Mouse (Mus musculus): ENCODE results near the gene Notch1. TPM values are rescaled to one million over a fixed set of nuclear protein-coding genes. Genes with fewer than 3 reads are reported as not detected.

The Notch1 gene
- total and polyA plus RNA-seq, 2 experiments from 2014 or later: 5.7 to 54.0 TPM

DNA sequence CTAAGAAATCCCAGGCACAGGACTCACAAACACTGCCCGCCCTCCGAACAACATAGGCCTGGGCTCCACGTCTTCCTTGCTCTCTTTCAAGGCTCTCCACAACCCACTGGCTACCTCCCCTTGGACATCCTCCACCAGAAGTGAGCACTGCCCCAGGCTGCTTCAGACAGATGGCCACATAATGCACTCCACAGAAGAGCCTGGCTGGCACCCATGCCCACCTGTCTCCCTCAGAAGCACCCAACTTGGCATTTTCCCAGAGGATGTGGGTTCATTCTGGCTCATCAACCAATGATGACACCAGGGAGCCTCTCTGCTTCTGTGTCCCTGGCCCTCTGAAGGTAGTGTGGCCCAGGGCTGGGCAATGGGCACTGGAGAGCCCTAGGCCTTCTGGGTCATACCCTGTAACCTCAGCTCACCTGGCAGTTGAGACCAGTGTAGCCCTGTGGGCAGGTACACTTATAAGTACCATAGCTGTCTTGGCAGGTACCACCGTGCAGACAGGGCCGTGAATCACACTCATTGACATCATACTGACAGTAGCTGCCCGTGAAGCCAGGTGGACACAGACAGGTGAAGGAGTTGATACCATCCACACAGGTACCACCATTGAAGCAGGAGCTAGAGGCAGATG lies 44.7 kb downstream of the Notch1 start:
- DNase-seq (ENCODE audit: low spot score): no peak
- TF ChIP-seq CTCF (IDR thresholded peaks at IDR 0.05; ENCODE audit: low read depth) (no peak), EP300 (IDR thresholded peaks at IDR 0.05; ENCODE audit: low read depth) (no peak)
- Histone ChIP-seq H3K9ac (replicated peaks; ENCODE audit: low read depth, low read length) (no peak overlapping the region), H3K4me3 (ENCODE audit: low read depth, low read length) (no peak overlapping the region), H3K36me3 (replicated peaks; ENCODE audit: control insufficient read depth, insufficient read depth, low read length) (peaks cover 87% of the 10 kb centered on the region), H3K4me1 (ENCODE audit: control insufficient read depth, insufficient read depth) (0 out of 2 replicates have a peak, but pooled peaks cover 4% of the 10 kb centered on the region), H3K9me3 (replicated peaks; ENCODE audit: control insufficient read depth, low read length) (no peaks in the 10 kb centered on the region), H3K4me2 (ENCODE audit: low read depth, low read length) (no peak overlapping the region), H3K27me3 (ENCODE audit: control insufficient read depth, insufficient read depth, low read length) (no peaks in the 10 kb centered on the region), H3K27ac (ENCODE audit: low read depth) (no peak overlapping the region)
- no peak for ATAC-seq (ENCODE audit: insufficient read depth, low read depth)
- 83% methylated on average over 6 of the region's 6 CpGs for WGBS

DNA sequence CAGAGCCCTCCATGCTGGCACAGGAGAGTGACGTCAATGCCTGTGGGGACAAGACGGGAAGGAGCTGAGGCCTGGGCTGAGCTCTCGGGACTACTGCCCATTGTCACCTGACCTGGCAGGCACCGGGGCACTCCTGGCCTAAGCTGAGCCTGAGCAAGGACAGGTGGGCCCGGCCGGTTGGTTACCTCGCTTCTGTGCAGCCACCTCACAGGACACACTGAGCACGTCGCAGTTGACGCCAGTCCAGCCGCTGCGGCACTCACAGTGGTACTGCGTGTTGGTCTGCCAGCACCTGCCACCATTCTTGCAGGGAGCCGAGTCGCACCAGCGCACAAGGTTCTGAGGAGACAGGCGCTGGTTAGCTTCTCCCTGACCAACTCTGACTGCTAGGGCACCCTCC lies 45.5 kb downstream of the Notch1 start:
- H3K4me3 ChIP-seq (ENCODE audit: low read depth, low read length): no peak overlapping the region
- DNase-seq (ENCODE audit: low spot score) (no peak), ATAC-seq (ENCODE audit: insufficient read depth, low read depth) (no peak)
- no peaks in the 10 kb centered on the region for H3K9me3 ChIP-seq (replicated peaks; ENCODE audit: control insufficient read depth, low read length)
- TF ChIP-seq EP300 (IDR thresholded peaks at IDR 0.05; ENCODE audit: low read depth) (no peak), CTCF (IDR thresholded peaks at IDR 0.05; ENCODE audit: low read depth) (no peak)
- 88% methylated on average over 17 of the region's 17 CpGs for WGBS
- H3K27me3 ChIP-seq (ENCODE audit: control insufficient read depth, insufficient read depth, low read length): no peaks in the 10 kb centered on the region
- H3K9ac ChIP-seq (replicated peaks; ENCODE audit: low read depth, low read length): no peak overlapping the region
- 0 out of 2 replicates have a peak, but pooled peaks cover 4% of the 10 kb centered on the region for H3K4me1 ChIP-seq (ENCODE audit: control insufficient read depth, insufficient read depth)
- H3K27ac ChIP-seq (ENCODE audit: low read depth): no peak overlapping the region
- H3K4me2 ChIP-seq (ENCODE audit: low read depth, low read length): no peak overlapping the region
- peaks cover 86% of the 10 kb centered on the region for H3K36me3 ChIP-seq (replicated peaks; ENCODE audit: control insufficient read depth, insufficient read depth, low read length)

DNA sequence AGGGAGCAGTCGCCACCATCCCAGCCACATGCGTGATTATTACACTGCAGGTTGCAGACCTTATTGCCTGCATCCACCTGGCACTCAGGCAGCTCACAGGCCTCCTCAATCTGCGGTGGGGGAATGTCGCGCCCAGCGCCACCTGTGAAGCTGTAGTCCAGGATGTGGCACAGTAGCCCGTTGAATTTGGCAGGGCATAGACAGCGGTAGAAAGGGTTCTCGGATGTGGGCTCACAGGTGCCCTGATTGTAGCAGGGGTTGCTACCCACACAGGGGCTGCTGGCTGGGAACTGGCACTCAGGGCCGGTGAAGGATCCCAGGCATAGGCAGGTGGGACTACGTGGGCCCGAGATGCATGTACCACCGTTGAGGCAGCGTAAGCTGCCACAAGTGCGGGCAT lies 48.1 kb downstream of the Notch1 start:
- Histone ChIP-seq H3K27me3 (ENCODE audit: control insufficient read depth, insufficient read depth, low read length) (no peaks in the 10 kb centered on the region), H3K27ac (ENCODE audit: low read depth) (no peak overlapping the region), H3K4me1 (ENCODE audit: control insufficient read depth, insufficient read depth) (no peaks in the 10 kb centered on the region), H3K9me3 (replicated peaks; ENCODE audit: control insufficient read depth, low read length) (no peaks in the 10 kb centered on the region), H3K4me2 (ENCODE audit: low read depth, low read length) (no peak overlapping the region), H3K4me3 (ENCODE audit: low read depth, low read length) (no peak overlapping the region), H3K9ac (replicated peaks; ENCODE audit: low read depth, low read length) (no peak overlapping the region), H3K36me3 (replicated peaks; ENCODE audit: control insufficient read depth, insufficient read depth, low read length) (peaks cover 92% of the 10 kb centered on the region)
- DNase-seq (ENCODE audit: low spot score) (no peak), ATAC-seq (ENCODE audit: insufficient read depth, low read depth) (no peak)
- no peak for TF ChIP-seq CTCF (IDR thresholded peaks at IDR 0.05; ENCODE audit: low read depth)
- WGBS: 93% methylated on average over 15 of the region's 15 CpGs

DNA sequence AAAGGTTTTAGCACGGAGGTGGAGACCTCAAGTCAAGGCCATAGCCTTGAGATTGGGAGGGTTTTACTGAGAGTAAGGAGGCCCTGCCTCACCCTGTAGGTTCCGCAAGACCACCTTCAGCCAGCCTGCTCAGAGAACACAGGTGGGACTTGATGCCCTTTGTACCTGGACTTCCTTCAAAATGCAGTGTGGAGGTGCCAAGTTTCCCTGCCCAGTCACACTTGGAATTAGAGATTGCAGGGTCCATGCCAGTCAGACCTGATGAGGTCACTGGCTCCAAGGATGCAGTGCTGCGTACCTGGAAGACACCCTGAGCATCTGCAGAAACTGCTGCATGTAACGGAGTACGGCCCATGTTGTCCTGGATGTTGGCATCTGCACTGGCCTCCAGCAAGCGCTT lies 53.1 kb downstream of the Notch1 start:
- TF ChIP-seq EP300 (IDR thresholded peaks at IDR 0.05; ENCODE audit: low read depth): no peak
- Histone ChIP-seq H3K9me3 (replicated peaks; ENCODE audit: control insufficient read depth, low read length) (no peaks in the 10 kb centered on the region), H3K9ac (replicated peaks; ENCODE audit: low read depth, low read length) (no peak overlapping the region), H3K27ac (ENCODE audit: low read depth) (no peak overlapping the region), H3K4me3 (ENCODE audit: low read depth, low read length) (no peak overlapping the region), H3K4me1 (ENCODE audit: control insufficient read depth, insufficient read depth) (no peaks in the 10 kb centered on the region), H3K36me3 (replicated peaks; ENCODE audit: control insufficient read depth, insufficient read depth, low read length) (peaks cover 84% of the 10 kb centered on the region), H3K27me3 (ENCODE audit: control insufficient read depth, insufficient read depth, low read length) (no peaks in the 10 kb centered on the region), H3K4me2 (ENCODE audit: low read depth, low read length) (no peak overlapping the region)
- ATAC-seq (ENCODE audit: insufficient read depth, low read depth) (no peak), DNase-seq (ENCODE audit: low spot score) (no peak)
- WGBS: 93% methylated on average over 6 of the region's 6 CpGs

DNA sequence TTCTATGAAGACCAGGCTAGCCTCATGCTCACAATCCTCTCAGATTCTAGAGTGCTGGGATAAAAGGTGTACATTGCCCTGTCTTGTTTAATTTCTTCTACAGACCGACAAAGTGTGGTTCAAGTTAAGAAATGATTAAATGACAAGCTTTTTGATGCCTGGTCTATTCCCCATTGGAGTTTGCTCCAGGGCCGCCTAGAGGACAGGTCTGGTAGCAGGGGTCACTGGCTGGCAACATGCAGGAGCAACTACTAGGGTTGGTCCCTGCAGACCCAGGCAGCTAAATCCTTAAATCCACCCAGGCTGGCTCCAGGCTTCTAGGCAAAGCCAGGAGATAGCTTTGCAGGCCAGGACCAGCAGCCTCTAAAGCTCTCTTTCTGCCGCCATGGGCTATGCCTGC lies 53.5 kb downstream of the Notch1 start:
- H3K27ac ChIP-seq (ENCODE audit: low read depth): no peak overlapping the region
- no peak overlapping the region for H3K9ac ChIP-seq (replicated peaks; ENCODE audit: low read depth, low read length)
- H3K4me2 ChIP-seq (ENCODE audit: low read depth, low read length): no peak overlapping the region
- H3K27me3 ChIP-seq (ENCODE audit: control insufficient read depth, insufficient read depth, low read length): no peaks in the 10 kb centered on the region
- no peaks in the 10 kb centered on the region for H3K9me3 ChIP-seq (replicated peaks; ENCODE audit: control insufficient read depth, low read length)
- ATAC-seq (ENCODE audit: insufficient read depth, low read depth): no peak
- whole genome bisulfite sequencing: 80% methylated on average over 3 of the region's 3 CpGs
- DNase-seq (ENCODE audit: low spot score): no peak
- TF ChIP-seq EP300 (IDR thresholded peaks at IDR 0.05; ENCODE audit: low read depth) (no peak), CTCF (IDR thresholded peaks at IDR 0.05; ENCODE audit: low read depth) (no peak)
- H3K4me1 ChIP-seq (ENCODE audit: control insufficient read depth, insufficient read depth): no peaks in the 10 kb centered on the region
- peaks cover 82% of the 10 kb centered on the region for H3K36me3 ChIP-seq (replicated peaks; ENCODE audit: control insufficient read depth, insufficient read depth, low read length)
- H3K4me3 ChIP-seq (ENCODE audit: low read depth, low read length): no peak overlapping the region

DNA sequence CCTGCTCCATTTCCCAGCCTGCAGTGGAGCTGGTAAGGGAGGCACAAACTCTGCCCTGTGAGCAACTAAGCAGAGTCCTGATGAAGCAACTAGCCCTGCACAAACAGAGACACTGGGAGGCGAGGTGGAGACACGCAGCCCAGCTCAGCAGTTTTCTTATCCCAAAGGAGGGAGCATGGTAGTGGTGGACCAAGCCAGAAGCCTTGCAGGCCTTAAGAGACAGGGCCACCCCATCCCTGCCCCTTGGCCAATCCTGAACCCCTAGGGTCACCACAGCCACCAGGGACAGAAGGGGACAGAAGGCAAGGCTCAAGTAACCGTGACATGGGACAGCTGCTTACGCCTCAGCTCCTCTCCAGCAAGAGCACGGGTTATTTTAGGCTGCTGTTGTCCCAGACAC lies 54.8 kb downstream of the Notch1 start:
- no peak for DNase-seq (ENCODE audit: low spot score)
- Histone ChIP-seq H3K27ac (ENCODE audit: low read depth) (no peak overlapping the region), H3K4me1 (ENCODE audit: control insufficient read depth, insufficient read depth) (no peaks in the 10 kb centered on the region), H3K4me2 (ENCODE audit: low read depth, low read length) (no peak overlapping the region), H3K9ac (replicated peaks; ENCODE audit: low read depth, low read length) (no peak overlapping the region), H3K9me3 (replicated peaks; ENCODE audit: control insufficient read depth, low read length) (no peaks in the 10 kb centered on the region), H3K36me3 (replicated peaks; ENCODE audit: control insufficient read depth, insufficient read depth, low read length) (peaks cover 71% of the 10 kb centered on the region), H3K27me3 (ENCODE audit: control insufficient read depth, insufficient read depth, low read length) (no peaks in the 10 kb centered on the region), H3K4me3 (ENCODE audit: low read depth, low read length) (no peak overlapping the region)
- WGBS: 70% methylated on average over 5 of the region's 5 CpGs
- no peak for TF ChIP-seq CTCF (IDR thresholded peaks at IDR 0.05; ENCODE audit: low read depth)
- no peak for TF ChIP-seq EP300 (IDR thresholded peaks at IDR 0.05; ENCODE audit: low read depth)
- no peak for ATAC-seq (ENCODE audit: insufficient read depth, low read depth)
